Mouse (Mus musculus): ENCODE measurements around the gene Ptpn13. TPM values are rescaled to one million over a fixed set of nuclear protein-coding genes. Genes with fewer than 3 reads are reported as not detected.

Gene Ptpn13
- polyA plus RNA-seq, 1 experiment from 2014 or later: 16.4 TPM

- no peaks in the 10 kb centered on the region for H3K36me3 ChIP-seq
- no peaks in the 10 kb centered on the region for H3K4me1 ChIP-seq
- no peak overlapping the region for H3K4me3 ChIP-seq
- WGBS: 87% methylated on average over 4 of the region's 4 CpGs
- H3K27me3 ChIP-seq (ENCODE audit: insufficient read depth, poor library complexity, severe bottlenecking): no peaks in the 10 kb centered on the region
- no peaks in the 10 kb centered on the region for H3K9me3 ChIP-seq
- no peak for DNase-seq (ENCODE audit: low spot score)
- no peak overlapping the region for H3K27ac ChIP-seq
Measured at GRCm38 (mm10) chr5:103474259-103474658, 49.3 kb downstream of the Ptpn13 start.

DNA sequence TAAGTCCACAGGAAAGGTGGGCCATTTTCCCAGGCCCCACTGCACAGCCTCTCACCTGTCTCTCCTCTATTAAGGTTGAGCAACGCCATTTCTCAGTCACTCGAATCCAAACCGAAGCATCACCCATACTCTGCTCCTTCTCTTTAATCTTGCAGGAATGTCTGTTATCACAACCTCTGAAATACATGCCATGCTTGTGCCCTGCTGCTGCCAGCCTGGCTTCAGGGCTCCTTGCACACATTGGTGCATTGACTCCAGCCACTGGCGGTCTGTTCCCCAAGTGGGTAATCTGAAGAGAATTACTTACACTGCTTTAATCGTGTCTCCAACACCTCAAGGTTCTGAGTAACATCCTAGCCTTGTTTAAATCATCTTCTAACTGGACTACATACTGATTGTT is 50.5 kb downstream of the Ptpn13 start:
- Histone ChIP-seq H3K4me1 (no peaks in the 10 kb centered on the region), H3K27me3 (ENCODE audit: insufficient read depth, poor library complexity, severe bottlenecking) (no peaks in the 10 kb centered on the region), H3K9me3 (no peaks in the 10 kb centered on the region), H3K27ac (no peak overlapping the region), H3K4me3 (no peak overlapping the region), H3K36me3 (no peaks in the 10 kb centered on the region)
- 74% methylated on average over 5 of the region's 5 CpGs for WGBS
- no peak for DNase-seq (ENCODE audit: low spot score)

DNA sequence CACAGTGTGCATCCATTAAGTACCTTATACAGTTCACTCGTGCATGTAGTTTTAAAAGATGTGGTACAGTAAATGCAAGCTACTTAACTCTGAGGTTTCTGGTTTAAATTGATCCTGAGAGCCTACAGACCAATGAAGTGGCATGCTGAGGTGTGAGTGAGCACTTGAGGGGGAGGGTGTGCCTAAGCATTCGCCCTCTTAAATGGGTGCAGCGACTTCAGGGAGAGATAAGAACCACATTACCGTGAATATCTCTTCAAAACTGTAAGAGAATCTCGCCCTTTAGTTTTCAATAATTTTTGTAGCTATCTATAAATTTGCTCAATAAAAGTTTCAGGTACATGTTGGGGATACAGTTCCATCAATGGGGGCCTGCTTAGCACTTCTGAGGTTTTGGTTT is 54.5 kb downstream of the Ptpn13 start:
- Histone ChIP-seq H3K4me3 (no peak overlapping the region), H3K9me3 (no peaks in the 10 kb centered on the region), H3K27ac (no peak overlapping the region), H3K4me1 (peaks cover 6% of the 10 kb centered on the region), H3K36me3 (no peaks in the 10 kb centered on the region), H3K27me3 (ENCODE audit: insufficient read depth, poor library complexity, severe bottlenecking) (no peaks in the 10 kb centered on the region)
- DNase-seq (ENCODE audit: low spot score): no peak
- 87% methylated on average over 5 of the region's 5 CpGs for WGBS

DNA sequence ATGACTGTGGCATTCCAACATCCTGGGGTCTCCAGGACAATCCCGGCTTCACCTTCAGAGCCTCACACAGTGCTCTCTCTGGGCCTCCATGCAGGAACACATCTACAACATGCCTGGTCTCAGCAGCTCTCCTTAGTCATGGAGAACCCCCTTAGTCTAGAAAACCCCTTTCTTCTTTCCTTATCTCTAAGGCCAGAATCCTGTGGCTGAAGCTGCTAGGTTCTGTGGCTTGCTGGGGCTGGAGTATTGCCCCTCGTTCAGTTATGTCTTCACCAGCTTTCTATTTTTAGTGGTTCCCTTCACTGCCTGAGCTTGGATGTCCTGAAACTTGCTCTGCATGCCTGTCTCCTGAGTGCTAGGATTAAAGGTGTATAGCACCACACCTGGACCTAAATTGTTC is 56.2 kb downstream of the Ptpn13 start:
- H3K36me3 ChIP-seq: no peaks in the 10 kb centered on the region
- H3K4me3 ChIP-seq: no peak overlapping the region
- H3K9me3 ChIP-seq: no peaks in the 10 kb centered on the region
- H3K4me1 ChIP-seq: peaks cover 6% of the 10 kb centered on the region
- 55% methylated on average over 2 of the region's 2 CpGs for WGBS
- DNase-seq (ENCODE audit: low spot score): no peak
- H3K27ac ChIP-seq: no peak overlapping the region; the same call in 1 of the 2 replicates
- H3K27me3 ChIP-seq (ENCODE audit: insufficient read depth, poor library complexity, severe bottlenecking): no peaks in the 10 kb centered on the region

DNA sequence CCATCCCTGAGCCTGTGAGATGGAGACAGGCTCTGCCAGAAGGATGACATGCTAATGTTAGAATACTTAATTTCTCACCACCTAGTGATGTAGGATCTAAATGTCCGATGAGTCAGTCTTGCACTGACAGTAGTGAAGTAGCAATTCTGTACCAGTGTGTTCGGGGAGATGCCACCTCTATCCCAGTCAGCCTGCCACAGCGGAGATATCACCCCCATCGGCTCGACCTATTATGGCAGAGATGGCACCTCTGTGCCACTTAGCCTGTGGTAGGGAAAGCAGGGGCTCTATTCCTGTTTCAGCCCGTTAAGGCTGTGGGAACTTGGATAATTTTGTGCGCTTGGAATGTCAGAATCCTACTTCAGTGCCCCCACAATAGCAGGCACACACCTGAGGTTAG is 62.0 kb downstream of the Ptpn13 start:
- no peak for DNase-seq (ENCODE audit: low spot score)
- Histone ChIP-seq H3K4me3 (no peak overlapping the region), H3K36me3 (peaks cover 10% of the 10 kb centered on the region; the same call in 1 of the 2 replicates), H3K27me3 (ENCODE audit: insufficient read depth, poor library complexity, severe bottlenecking) (no peaks in the 10 kb centered on the region), H3K27ac (no peak overlapping the region), H3K9me3 (no peaks in the 10 kb centered on the region), H3K4me1 (no peaks in the 10 kb centered on the region)
- 90% methylated on average over 7 of the region's 7 CpGs for WGBS

- Histone ChIP-seq H3K27ac (no peak overlapping the region), H3K27me3 (ENCODE audit: insufficient read depth, poor library complexity, severe bottlenecking) (no peaks in the 10 kb centered on the region), H3K4me3 (no peak overlapping the region), H3K4me1 (no peaks in the 10 kb centered on the region), H3K9me3 (no peaks in the 10 kb centered on the region), H3K36me3 (peaks cover 17% of the 10 kb centered on the region; the same call in 1 of the 2 replicates)
- DNase-seq (ENCODE audit: low spot score): no peak
- WGBS: 66% methylated on average over 8 of the region's 8 CpGs
Measured at GRCm38 (mm10) chr5:103490964-103491363, 66.0 kb downstream of the Ptpn13 start.

GRCm38 (mm10) chr5:103491788-103492187 is 66.8 kb downstream of the Ptpn13 start:
- no peaks in the 10 kb centered on the region for H3K9me3 ChIP-seq
- no peak overlapping the region for H3K4me3 ChIP-seq
- peaks cover 17% of the 10 kb centered on the region; the same call in 1 of the 2 replicates for H3K36me3 ChIP-seq
- H3K27me3 ChIP-seq (ENCODE audit: insufficient read depth, poor library complexity, severe bottlenecking): no peaks in the 10 kb centered on the region
- H3K4me1 ChIP-seq: no peaks in the 10 kb centered on the region
- 66% methylated on average over 5 of the region's 5 CpGs for WGBS
- DNase-seq (ENCODE audit: low spot score): no peak
- no peak overlapping the region for H3K27ac ChIP-seq

DNA sequence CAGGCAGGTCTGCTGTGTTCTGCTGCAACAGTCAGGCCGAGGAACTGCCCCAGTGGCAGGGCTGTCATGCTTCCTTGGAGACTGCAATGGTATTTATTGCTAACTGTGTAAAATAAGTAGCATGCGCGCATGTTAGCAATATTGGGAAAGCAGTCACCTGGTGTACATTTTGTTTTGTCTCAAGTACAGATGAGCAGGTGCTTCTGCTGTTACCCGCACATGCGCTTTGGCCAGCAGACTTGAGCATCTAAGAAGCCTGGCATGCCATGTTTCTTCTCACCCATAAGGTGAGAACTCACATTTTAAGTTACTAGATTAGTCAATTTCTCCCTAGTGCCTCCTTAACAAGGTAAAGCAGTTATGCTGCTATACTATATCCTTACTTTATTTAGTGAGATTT is 72.1 kb downstream of the Ptpn13 start:
- Histone ChIP-seq H3K9me3 (no peaks in the 10 kb centered on the region), H3K4me3 (no peak overlapping the region), H3K27ac (no peak overlapping the region), H3K4me1 (peaks cover 6% of the 10 kb centered on the region; the same call in 1 of the 2 replicates), H3K36me3 (peaks cover 14% of the 10 kb centered on the region), H3K27me3 (ENCODE audit: insufficient read depth, poor library complexity, severe bottlenecking) (no peaks in the 10 kb centered on the region)
- 94% methylated on average over 5 of the region's 5 CpGs for WGBS
- no peak for DNase-seq (ENCODE audit: low spot score)

DNA sequence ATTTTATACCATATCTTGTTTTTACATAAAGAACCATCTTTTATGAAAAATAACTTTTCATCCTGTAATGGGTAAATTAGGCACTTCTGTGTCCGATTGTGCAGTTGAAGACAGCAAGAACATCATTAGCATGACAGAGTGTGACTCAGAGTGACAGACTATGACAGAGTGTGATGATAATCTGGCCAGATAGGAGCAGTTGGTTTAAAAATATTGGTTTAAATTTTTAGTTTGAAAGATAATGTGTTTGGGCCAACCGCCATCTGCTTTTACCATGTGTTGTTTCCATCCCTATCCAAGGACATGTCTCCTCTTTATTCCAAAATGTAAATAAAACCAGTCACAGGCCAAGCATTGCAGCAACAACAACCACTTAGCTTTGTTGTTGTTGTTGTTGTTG is 72.5 kb downstream of the Ptpn13 start:
- H3K4me3 ChIP-seq: no peak overlapping the region
- 89% methylated on average over 2 of the region's 2 CpGs for WGBS
- no peak overlapping the region for H3K27ac ChIP-seq
- DNase-seq (ENCODE audit: low spot score): no peak
- H3K9me3 ChIP-seq: no peaks in the 10 kb centered on the region
- H3K36me3 ChIP-seq: peaks cover 10% of the 10 kb centered on the region
- H3K27me3 ChIP-seq (ENCODE audit: insufficient read depth, poor library complexity, severe bottlenecking): no peaks in the 10 kb centered on the region
- H3K4me1 ChIP-seq: peaks cover 6% of the 10 kb centered on the region; the same call in 1 of the 2 replicates

- no peak for DNase-seq (ENCODE audit: low spot score)
- Histone ChIP-seq H3K27me3 (ENCODE audit: insufficient read depth, poor library complexity, severe bottlenecking) (no peaks in the 10 kb centered on the region), H3K36me3 (peaks cover 14% of the 10 kb centered on the region), H3K9me3 (no peaks in the 10 kb centered on the region), H3K27ac (no peak overlapping the region), H3K4me3 (no peak overlapping the region), H3K4me1 (peaks cover 6% of the 10 kb centered on the region; the same call in 1 of the 2 replicates)
- WGBS: 50% methylated on average over 6 of the region's 6 CpGs
Measured at GRCm38 (mm10) chr5:103499305-103499704, 74.3 kb downstream of the Ptpn13 start.

DNA sequence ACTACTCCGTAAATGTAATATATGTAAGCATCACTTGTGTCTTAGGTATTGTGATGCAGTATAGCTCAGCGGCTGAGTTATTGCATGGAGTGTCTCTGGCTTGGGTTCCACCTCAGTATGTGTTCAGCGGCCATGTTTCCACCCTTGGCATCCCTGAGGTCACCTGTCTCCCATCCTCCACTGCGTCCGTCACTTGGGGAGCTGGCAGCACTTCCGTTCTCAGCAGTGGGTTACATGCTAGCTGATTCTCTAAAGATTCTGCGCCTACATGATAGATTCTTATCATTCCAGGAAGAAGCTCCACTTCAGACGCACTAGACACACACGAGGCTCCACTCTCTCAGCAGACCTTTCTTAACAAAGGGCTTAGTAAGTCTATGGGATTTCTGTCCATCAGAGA is 76.1 kb downstream of the Ptpn13 start:
- Histone ChIP-seq H3K9me3 (no peaks in the 10 kb centered on the region), H3K4me3 (no peak overlapping the region), H3K27ac (no peak overlapping the region), H3K4me1 (peaks cover 6% of the 10 kb centered on the region; the same call in 1 of the 2 replicates), H3K27me3 (ENCODE audit: insufficient read depth, poor library complexity, severe bottlenecking) (no peaks in the 10 kb centered on the region), H3K36me3 (peaks cover 12% of the 10 kb centered on the region)
- DNase-seq (ENCODE audit: low spot score): no peak
- 87% methylated on average over 9 of the region's 9 CpGs for WGBS

- Histone ChIP-seq H3K4me1 (peaks cover 6% of the 10 kb centered on the region; the same call in 1 of the 2 replicates), H3K27me3 (ENCODE audit: insufficient read depth, poor library complexity, severe bottlenecking) (no peaks in the 10 kb centered on the region), H3K27ac (no peak overlapping the region), H3K4me3 (no peak overlapping the region), H3K36me3 (peaks cover 12% of the 10 kb centered on the region), H3K9me3 (no peaks in the 10 kb centered on the region)
- WGBS: 85% methylated on average over 6 of the region's 6 CpGs
- no peak for DNase-seq (ENCODE audit: low spot score)
Measured at GRCm38 (mm10) chr5:103501839-103502238, 76.8 kb downstream of the Ptpn13 start.

- no peak for DNase-seq (ENCODE audit: low spot score)
- no peaks in the 10 kb centered on the region for H3K9me3 ChIP-seq
- no peak overlapping the region for H3K4me3 ChIP-seq
- H3K27me3 ChIP-seq (ENCODE audit: insufficient read depth, poor library complexity, severe bottlenecking): no peaks in the 10 kb centered on the region
- 74% methylated on average over 9 of the region's 9 CpGs for WGBS
- H3K36me3 ChIP-seq: no peaks in the 10 kb centered on the region
- H3K4me1 ChIP-seq: no peaks in the 10 kb centered on the region
- no peak overlapping the region for H3K27ac ChIP-seq
Measured at GRCm38 (mm10) chr5:103513162-103513561, 88.2 kb downstream of the Ptpn13 start.

- DNase-seq (ENCODE audit: low spot score): no peak
- Histone ChIP-seq H3K36me3 (no peaks in the 10 kb centered on the region), H3K27me3 (ENCODE audit: insufficient read depth, poor library complexity, severe bottlenecking) (no peaks in the 10 kb centered on the region), H3K9me3 (no peaks in the 10 kb centered on the region), H3K4me1 (peaks cover 5% of the 10 kb centered on the region; the same call in 1 of the 2 replicates), H3K4me3 (no peak overlapping the region), H3K27ac (no peak overlapping the region)
- 93% methylated on average over 7 of the region's 7 CpGs for WGBS
Measured at GRCm38 (mm10) chr5:103514441-103514840, 89.4 kb downstream of the Ptpn13 start.

Data from heart, embryonic 10.5 days (tissue).